Mouse (Mus musculus) limb, embryonic 10.5 days (tissue): ENCODE results near the gene Rhot1. TPM values are rescaled to one million over a fixed set of nuclear protein-coding genes. Genes with fewer than 3 reads are reported as not detected.

Source experiments
- polyA plus RNA-seq: library from polyadenylated mRNA; unstranded; fragments of >200 nt; fragmentation: Nextera tagmentation; extraction: Ambion mirVana; gene quantifications from 2 replicates; pipeline ENCODE4 v1.2.1, GENCODE M21; 2016

Gene Rhot1
- polyA plus RNA-seq, 1 experiment from 2014 or later, result 53.4 TPM

Other genes with a start within 250 kb of the Rhot1 start
- gene Utp6, start 246.6 kb upstream of the Rhot1 start, polyA plus RNA-seq, result 72.3 and 77.1 TPM in 2 replicates
- gene Suz12, start 215.9 kb upstream of the Rhot1 start, polyA plus RNA-seq, result 21.1 and 22.5 TPM in 2 replicates
- gene Crlf3, start 128.0 kb upstream of the Rhot1 start, polyA plus RNA-seq, result 57.9 and 58.2 TPM in 2 replicates
- gene Atad5, start 119.6 kb upstream of the Rhot1 start, polyA plus RNA-seq, result 17.2 and 19.9 TPM in 2 replicates
- gene Tefm, start 66.8 kb upstream of the Rhot1 start, polyA plus RNA-seq, result 33.0 and 40.4 TPM in 2 replicates
- 0.21 and 0.46 TPM in 2 replicates for gene Adap2, start 54.9 kb upstream of the Rhot1 start, polyA plus RNA-seq
- 4.2 and 5.0 TPM in 2 replicates for gene Rnf135, start 25.2 kb upstream of the Rhot1 start, polyA plus RNA-seq
- gene Rhbdl3, start 91.9 kb downstream of the Rhot1 start, polyA plus RNA-seq, result 0.34 and 0.85 TPM in 2 replicates
- gene 5730455P16Rik, start 169.0 kb downstream of the Rhot1 start, polyA plus RNA-seq, result 21.3 and 25.0 TPM in 2 replicates
- gene Zfp207, start 174.3 kb downstream of the Rhot1 start, polyA plus RNA-seq, result 295 and 314 TPM in 2 replicates
- gene Psmd11, start 219.6 kb downstream of the Rhot1 start, polyA plus RNA-seq, result 362 and 370 TPM in 2 replicates